ENCODE assay signal across 7 mouse cellular contexts in genomic region chr9:95558726-95559058, GRCm38 (mm10). TPM values are rescaled to one million over a fixed set of nuclear protein-coding genes. Genes with fewer than 3 reads are reported as not detected.
A peak's percentile ranks its signal among the peaks of the same experiment; 100 is the strongest.
DNase-seq lines count a peak whose midpoint lies in the region; ATAC-seq and TF ChIP-seq lines count a peak whose summit lies in the region.

No protein-coding gene starts in this region.

- WGBS in lung, postnatal 0 days: 10% methylated on average over 11 of the region's 11 CpGs
- WGBS in forebrain, embryonic 12.5 days: 9% methylated on average over 11 of the region's 11 CpGs
- WGBS in limb, embryonic 12.5 days: 10% methylated on average over 11 of the region's 11 CpGs
- 11% methylated on average over 11 of the region's 11 CpGs for WGBS in stomach, embryonic 15.5 days

- no peaks in the 10 kb centered on the region for H3K36me3 ChIP-seq in lung, postnatal 0 days (ENCODE audit: insufficient read depth, low read length)
- H3K36me3 ChIP-seq in forebrain, embryonic 12.5 days (replicated peaks): no peaks in the 10 kb centered on the region
- H3K36me3 ChIP-seq in limb, embryonic 12.5 days: no peaks in the 10 kb centered on the region
- H3K36me3 ChIP-seq in stomach, embryonic 15.5 days: no peaks in the 10 kb centered on the region

- no peak for ATAC-seq in lung, postnatal 0 days
- no peak for ATAC-seq in forebrain, embryonic 12.5 days (ENCODE audit: low FRiP score)
- ATAC-seq in limb, embryonic 12.5 days (ENCODE audit: insufficient number of reproducible peaks, insufficient read depth, low FRiP score, low TSS enrichment, low read depth): no peak
- no peak for ATAC-seq in stomach, embryonic 15.5 days (ENCODE audit: insufficient read depth, low FRiP score, low read depth)

- TF ChIP-seq EP300 in lung, postnatal 0 days (IDR thresholded peaks at IDR 0.05): no peak

- peak overlapping the region; percentile 98; the same call in 1 of the 2 replicates for H3K4me2 ChIP-seq in lung, postnatal 0 days (replicated peaks; ENCODE audit: low read depth, low read length)
- H3K4me2 ChIP-seq in forebrain, embryonic 12.5 days: peak overlapping the region; percentile 97
- H3K4me2 ChIP-seq in limb, embryonic 12.5 days: peak overlapping the region; percentile 97
- peak overlapping the region; percentile 98 for H3K4me2 ChIP-seq in stomach, embryonic 15.5 days

- DNase-seq in lung, postnatal 0 days (ENCODE audit: low spot score): no peak
- DNase-seq in lung, postnatal 10 days: no peak
- DNase-seq in urinary bladder, adult 18-20 months (ENCODE audit: low spot score in 2 of 2): no peak
- DNase-seq in MN1 (ENCODE audit: low spot score): no peak

- H3K4me3 ChIP-seq in lung, postnatal 0 days (ENCODE audit: low read depth, low read length): peak overlapping the region; percentile 57; the same call in 1 of the 2 replicates
- peak overlapping the region; percentile 65 for H3K4me3 ChIP-seq in forebrain, embryonic 12.5 days (replicated peaks)
- H3K4me3 ChIP-seq in limb, embryonic 12.5 days (replicated peaks): peak overlapping the region; percentile 61
- H3K4me3 ChIP-seq in stomach, embryonic 15.5 days (replicated peaks): peak overlapping the region; percentile 57

- H3K4me1 ChIP-seq in lung, postnatal 0 days (ENCODE audit: insufficient read depth, low read depth, low read length): no peaks in the 10 kb centered on the region; the same call in 1 of the 2 replicates
- peaks cover 18% of the 10 kb centered on the region for H3K4me1 ChIP-seq in forebrain, embryonic 12.5 days
- peaks cover 10% of the 10 kb centered on the region for H3K4me1 ChIP-seq in limb, embryonic 12.5 days (replicated peaks)
- H3K4me1 ChIP-seq in stomach, embryonic 15.5 days: peaks cover 12% of the 10 kb centered on the region

- no peak for TF ChIP-seq CTCF in lung, postnatal 0 days (IDR thresholded peaks at IDR 0.05)

- H3K9ac ChIP-seq in lung, postnatal 0 days (replicated peaks; ENCODE audit: low read depth): no peak overlapping the region
- no peak overlapping the region for H3K9ac ChIP-seq in forebrain, embryonic 12.5 days
- H3K9ac ChIP-seq in limb, embryonic 12.5 days (replicated peaks): no peak overlapping the region
- H3K9ac ChIP-seq in stomach, embryonic 15.5 days: no peak overlapping the region

- H3K27ac ChIP-seq in lung, postnatal 0 days (ENCODE audit: low read length): no peak overlapping the region
- no peak overlapping the region for H3K27ac ChIP-seq in forebrain, embryonic 12.5 days
- no peak overlapping the region for H3K27ac ChIP-seq in limb, embryonic 12.5 days
- no peak overlapping the region for H3K27ac ChIP-seq in stomach, embryonic 15.5 days

- H3K9me3 ChIP-seq in lung, postnatal 0 days (ENCODE audit: low read length): no peaks in the 10 kb centered on the region
- no peaks in the 10 kb centered on the region for H3K9me3 ChIP-seq in forebrain, embryonic 12.5 days
- no peaks in the 10 kb centered on the region for H3K9me3 ChIP-seq in limb, embryonic 12.5 days
- no peaks in the 10 kb centered on the region for H3K9me3 ChIP-seq in stomach, embryonic 15.5 days

- peaks cover 37% of the 10 kb centered on the region for H3K27me3 ChIP-seq in lung, postnatal 0 days (replicated peaks; ENCODE audit: insufficient read depth, low read length)
- peaks cover 67% of the 10 kb centered on the region for H3K27me3 ChIP-seq in forebrain, embryonic 12.5 days
- H3K27me3 ChIP-seq in limb, embryonic 12.5 days: peaks cover 85% of the 10 kb centered on the region
- H3K27me3 ChIP-seq in stomach, embryonic 15.5 days (replicated peaks): peaks cover 61% of the 10 kb centered on the region

RNA-seq across cellular contexts. Expression of gene Paqr9, which starts 0.8 kb away (rescaled TPM):
- 0.11 and 0.16 TPM in 2 replicates for polyA plus RNA-seq in lung, postnatal 0 days (2015; fragmentation: Nextera tagmentation; extraction: Ambion mirVana)
- 0.46 and 0.88 TPM in 2 replicates for polyA plus RNA-seq in forebrain, embryonic 12.5 days (2016; fragmentation: Nextera tagmentation; extraction: Ambion mirVana)
- 0.20 and 0.31 TPM in 2 replicates for polyA plus RNA-seq in limb, embryonic 12.5 days (2016; fragmentation: Nextera tagmentation; extraction: Ambion mirVana)
- polyA plus RNA-seq in stomach, embryonic 15.5 days (2015; fragmentation: Nextera tagmentation; extraction: Ambion mirVana): 0.61 and 1.3 TPM in 2 replicates

RNA-seq across cellular contexts. Expression of gene U2surp, which starts 46.9 kb away (rescaled TPM):
- 73.2 and 84.4 TPM in 2 replicates for polyA plus RNA-seq in lung, postnatal 0 days (2015; fragmentation: Nextera tagmentation; extraction: Ambion mirVana)
- polyA plus RNA-seq in forebrain, embryonic 12.5 days (2016; fragmentation: Nextera tagmentation; extraction: Ambion mirVana): 181 and 204 TPM in 2 replicates
- polyA plus RNA-seq in limb, embryonic 12.5 days (2016; fragmentation: Nextera tagmentation; extraction: Ambion mirVana): 154 and 175 TPM in 2 replicates
- 123 and 140 TPM in 2 replicates for polyA plus RNA-seq in stomach, embryonic 15.5 days (2015; fragmentation: Nextera tagmentation; extraction: Ambion mirVana)
